25 mouse cellular contexts compared by ENCODE assay signal in genomic region chr12:109764293-109764692, GRCm38 (mm10).
"Had no signal": no experiment of that assay in that cellular context is flagged by ENCODE, and none has a peak within 500 bp of the region (broad histone marks: within the 10 kb centered on the region; RNA-seq: fewer than 3 reads in every experiment).

No protein-coding gene starts in this region.

- H3K4me2 ChIP-seq: heart, embryonic 11.5 days; hindbrain, embryonic 12.5 days; hindbrain, embryonic 14.5 days; intestine, embryonic 15.5 days; limb, embryonic 12.5 days; liver, embryonic 11.5 days; liver, embryonic 13.5 days; liver, embryonic 15.5 days had no signal

- H3K4me1 ChIP-seq: hindbrain, embryonic 10.5 days; hindbrain, embryonic 12.5 days; intestine, embryonic 15.5 days; limb, embryonic 10.5 days; limb, embryonic 12.5 days; liver, embryonic 13.5 days; liver, embryonic 15.5 days had no signal

- H3K36me3 ChIP-seq: hindbrain, embryonic 10.5 days; hindbrain, embryonic 12.5 days; intestine, embryonic 15.5 days; limb, embryonic 10.5 days; limb, embryonic 12.5 days; liver, embryonic 13.5 days; liver, embryonic 15.5 days had no signal

- ATAC-seq: hindbrain, embryonic 16.5 days; inflammation-experienced regulatory T-cells, adult 6 months; intestine, embryonic 15.5 days; intestine, postnatal 0 days had no signal

- H3K4me3 ChIP-seq: heart, adult 2 months; hindbrain, embryonic 10.5 days; hindbrain, embryonic 12.5 days; intestine, embryonic 15.5 days; layer of hippocampus, adult 2 months; left cerebral cortex, adult 2 months; limb, embryonic 10.5 days; limb, embryonic 12.5 days; liver, embryonic 13.5 days; liver, embryonic 15.5 days had no signal

- H3K27me3 ChIP-seq: hindbrain, embryonic 12.5 days; intestine, embryonic 15.5 days; limb, embryonic 12.5 days; liver, embryonic 13.5 days; liver, embryonic 15.5 days had no signal

- H3K9ac ChIP-seq: hindbrain, embryonic 12.5 days; hindbrain, embryonic 14.5 days; intestine, embryonic 15.5 days; limb, embryonic 12.5 days; liver, embryonic 13.5 days; liver, embryonic 15.5 days had no signal

- H3K9me3 ChIP-seq: hindbrain, embryonic 10.5 days; hindbrain, embryonic 12.5 days; intestine, embryonic 15.5 days; limb, embryonic 10.5 days; limb, embryonic 12.5 days; liver, embryonic 13.5 days; liver, embryonic 15.5 days had no signal

- DNase-seq: gastrocnemius, postnatal 14 days; heart, adult 2 months; heart, postnatal 10 days; heart, postnatal 4 days; kidney, adult 18-20 months; kidney, adult 8-10 months; kidney, postnatal 10 days; kidney, postnatal 25 days; kidney, postnatal 4 days; liver; liver, embryonic 13.5 days had no signal

- H3K27ac ChIP-seq: heart, adult 2 months; hindbrain, embryonic 10.5 days; hindbrain, embryonic 12.5 days; hindbrain, embryonic 14.5 days; intestine, embryonic 15.5 days; layer of hippocampus, adult 2 months; left cerebral cortex, adult 2 months; limb, embryonic 10.5 days; limb, embryonic 12.5 days; liver, embryonic 13.5 days; liver, embryonic 15.5 days had no signal
